Mouse (Mus musculus) heart, embryonic 13.5 days (tissue): ENCODE results near the gene Cdk17. TPM values are rescaled to one million over a fixed set of nuclear protein-coding genes. Genes with fewer than 3 reads are reported as not detected.
A peak's percentile ranks its signal among the peaks of the same experiment; 100 is the strongest.

Experiments used
- ATAC-seq: fragments of 200-750 bp; cut with Nextera tagmentation; 2 replicates; pipeline ENCODE4 v1.8.0; 2017; ENCODE audit warnings: moderate TSS enrichment; ENCODE audit not compliant: insufficient number of reproducible peaks, low FRiP score, low TSS enrichment; ENCODE audit errors: extremely low read depth
- H3K27ac ChIP-seq: fragments of 300-500 bp; sonication (generic); replicated peaks from 2 replicates; pipeline ENCODE4 v1.5.1; 2015; ENCODE audit warnings: moderate library complexity, mild to moderate bottlenecking, inconsistent platforms
- H3K27me3 ChIP-seq: fragments of 300-500 bp; sonication (generic); replicated peaks from 2 replicates; pipeline ENCODE4 v1.6.1; 2015; ENCODE audit warnings: mild to moderate bottlenecking, inconsistent platforms
- H3K36me3 ChIP-seq: fragments of 300-500 bp; sonication (generic); 2 replicates; pipeline ENCODE4 v1.6.1; 2015; ENCODE audit warnings: mild to moderate bottlenecking, inconsistent platforms
- H3K4me1 ChIP-seq: fragments of 300-500 bp; sonication (generic); 2 replicates; pipeline ENCODE4 v1.6.1; 2015; ENCODE audit warnings: inconsistent platforms
- H3K4me2 ChIP-seq: fragments of 300-500 bp; sonication (generic); 2 replicates; pipeline ENCODE4 v1.6.1; 2015; ENCODE audit warnings: inconsistent platforms, mild to moderate bottlenecking, moderate library complexity
- H3K4me3 ChIP-seq: fragments of 300-500 bp; sonication (generic); 2 replicates; pipeline ENCODE4 v1.5.1; 2015; ENCODE audit warnings: moderate library complexity, mild to moderate bottlenecking, inconsistent platforms
- H3K9ac ChIP-seq: fragments of 300-500 bp; sonication (generic); 2 replicates; pipeline ENCODE4 v1.6.1; 2015; ENCODE audit warnings: inconsistent platforms, mild to moderate bottlenecking, moderate library complexity
- H3K9me3 ChIP-seq: fragments of 300-500 bp; sonication (generic); 2 replicates; pipeline ENCODE4 v1.6.1; 2016; ENCODE audit warnings: inconsistent platforms
- WGBS: fragments of 180-500 bp; shearing (Covaris S2); methylation state at CpG from one replicate; pipeline ENCODE4 v1.1.7; 2015; ENCODE audit warnings: mixed read lengths; 5-methylcytosine and 5-hydroxymethylcytosine counted together
- polyA plus RNA-seq: library from polyadenylated mRNA; unstranded; fragments of >200 nt; fragmentation: Nextera tagmentation; extraction: Ambion mirVana; gene quantifications from 2 replicates; pipeline ENCODE4 v1.2.1, GENCODE M21; 2015

The Cdk17 gene
- polyA plus RNA-seq, 1 experiment from 2014 or later = 15.0 TPM

- Histone ChIP-seq H3K4me3 (no peak overlapping the region), H3K9me3 (no peaks in the 10 kb centered on the region), H3K36me3 (peaks cover 11% of the 10 kb centered on the region), H3K4me2 (peak overlapping the region; percentile 51), H3K27ac (peak overlapping the region; percentile 84), H3K9ac (no peak overlapping the region), H3K27me3 (no peaks in the 10 kb centered on the region), H3K4me1 (peaks cover 55% of the 10 kb centered on the region)
- no peak for ATAC-seq
- 43% methylated on average over 5 of the region's 5 CpGs for WGBS
Measured at GRCm38 (mm10) chr10:93177471-93177870, 16.8 kb downstream of the Cdk17 start.

- ATAC-seq = no peak
- Histone ChIP-seq H3K4me1 (peaks cover 55% of the 10 kb centered on the region), H3K4me3 (no peak overlapping the region), H3K27ac (peak overlapping the region; percentile 84), H3K9ac (no peak overlapping the region), H3K27me3 (no peaks in the 10 kb centered on the region), H3K36me3 (peaks cover 9% of the 10 kb centered on the region), H3K9me3 (no peaks in the 10 kb centered on the region), H3K4me2 (peak overlapping the region; percentile 51)
- 38% methylated on average over 4 of the region's 4 CpGs for WGBS
Measured at GRCm38 (mm10) chr10:93177874-93178273, 17.2 kb downstream of the Cdk17 start.

GRCm38 (mm10) chr10:93178662-93179061, 18.0 kb downstream of the Cdk17 start:
- Histone ChIP-seq H3K9ac (no peak overlapping the region), H3K27me3 (no peaks in the 10 kb centered on the region), H3K27ac (no peak overlapping the region), H3K4me3 (no peak overlapping the region), H3K4me1 (peaks cover 57% of the 10 kb centered on the region), H3K36me3 (peaks cover under 1% of the 10 kb centered on the region), H3K9me3 (no peaks in the 10 kb centered on the region), H3K4me2 (no peak overlapping the region)
- no peak for ATAC-seq
- 94% methylated on average over 5 of the region's 5 CpGs for WGBS

GRCm38 (mm10) chr10:93179669-93180460, 19.2 kb downstream of the Cdk17 start:
- Histone ChIP-seq H3K4me3 (no peak overlapping the region), H3K36me3 (no peaks in the 10 kb centered on the region), H3K4me1 (peaks cover 55% of the 10 kb centered on the region), H3K9ac (no peak overlapping the region), H3K9me3 (no peaks in the 10 kb centered on the region), H3K4me2 (no peak overlapping the region), H3K27me3 (no peaks in the 10 kb centered on the region), H3K27ac (no peak overlapping the region)
- no peak for ATAC-seq
- 84% methylated on average over 11 of the region's 11 CpGs for WGBS

- H3K4me1 ChIP-seq = peaks cover 48% of the 10 kb centered on the region
- no peak for ATAC-seq
- no peaks in the 10 kb centered on the region for H3K36me3 ChIP-seq
- 85% methylated on average over 8 of the region's 8 CpGs for WGBS
- no peak overlapping the region for H3K27ac ChIP-seq
- H3K9me3 ChIP-seq = no peaks in the 10 kb centered on the region
- no peak overlapping the region for H3K4me2 ChIP-seq
- H3K4me3 ChIP-seq = no peak overlapping the region
- H3K27me3 ChIP-seq = no peaks in the 10 kb centered on the region
- no peak overlapping the region for H3K9ac ChIP-seq
Measured at GRCm38 (mm10) chr10:93184351-93184976, 23.8 kb downstream of the Cdk17 start.

GRCm38 (mm10) chr10:93188440-93188999, 27.8 kb downstream of the Cdk17 start:
- H3K4me2 ChIP-seq = no peak overlapping the region

GRCm38 (mm10) chr10:93190475-93191262, 30.0 kb downstream of the Cdk17 start:
- 61% methylated on average over 8 of the region's 8 CpGs for WGBS
- H3K4me3 ChIP-seq = no peak overlapping the region
- no peaks in the 10 kb centered on the region for H3K9me3 ChIP-seq
- ATAC-seq = peak; percentile 52
- no peak overlapping the region for H3K4me2 ChIP-seq
- H3K36me3 ChIP-seq = no peaks in the 10 kb centered on the region; the same call in 1 of the 2 replicates
- H3K27ac ChIP-seq = peak overlapping the region; percentile 49
- peaks cover 63% of the 10 kb centered on the region for H3K4me1 ChIP-seq
- H3K27me3 ChIP-seq = no peaks in the 10 kb centered on the region
- no peak overlapping the region for H3K9ac ChIP-seq

More at GRCm38 (mm10) chr10:93188440-93188999, 27.8 kb downstream of the Cdk17 start:
- H3K4me1 ChIP-seq = peaks cover 53% of the 10 kb centered on the region
- 72% methylated on average over 10 of the region's 10 CpGs for WGBS
- ATAC-seq = no peak
- H3K27me3 ChIP-seq = no peaks in the 10 kb centered on the region
- H3K27ac ChIP-seq = no peak overlapping the region
- H3K4me3 ChIP-seq = no peak overlapping the region
- no peak overlapping the region for H3K9ac ChIP-seq
- no peaks in the 10 kb centered on the region; the same call in 1 of the 2 replicates for H3K36me3 ChIP-seq
- no peaks in the 10 kb centered on the region for H3K9me3 ChIP-seq

- Histone ChIP-seq H3K27ac (no peak overlapping the region), H3K36me3 (peaks cover 15% of the 10 kb centered on the region), H3K9me3 (no peaks in the 10 kb centered on the region), H3K4me2 (no peak overlapping the region), H3K4me1 (peaks cover 41% of the 10 kb centered on the region), H3K27me3 (no peaks in the 10 kb centered on the region), H3K4me3 (no peak overlapping the region), H3K9ac (no peak overlapping the region)
- ATAC-seq = no peak
- 96% methylated on average over 6 of the region's 6 CpGs for WGBS
Measured at GRCm38 (mm10) chr10:93197092-93197491, 36.4 kb downstream of the Cdk17 start.

GRCm38 (mm10) chr10:93198958-93199357, 38.3 kb downstream of the Cdk17 start:
- H3K9ac ChIP-seq = no peak overlapping the region
- peaks cover 15% of the 10 kb centered on the region for H3K36me3 ChIP-seq
- 82% methylated on average over 3 of the region's 3 CpGs for WGBS
- no peaks in the 10 kb centered on the region for H3K27me3 ChIP-seq
- no peak overlapping the region for H3K4me2 ChIP-seq
- H3K4me1 ChIP-seq = peaks cover 31% of the 10 kb centered on the region
- no peak overlapping the region for H3K4me3 ChIP-seq
- no peak for ATAC-seq
- H3K27ac ChIP-seq = no peak overlapping the region
- no peaks in the 10 kb centered on the region for H3K9me3 ChIP-seq

- Histone ChIP-seq H3K4me1 (peaks cover 20% of the 10 kb centered on the region), H3K36me3 (peaks cover 15% of the 10 kb centered on the region), H3K9me3 (no peaks in the 10 kb centered on the region), H3K4me3 (no peak overlapping the region), H3K4me2 (no peak overlapping the region), H3K27me3 (no peaks in the 10 kb centered on the region), H3K27ac (no peak overlapping the region), H3K9ac (no peak overlapping the region)
- WGBS = 83% methylated on average over 6 of the region's 6 CpGs
- ATAC-seq = no peak
Measured at GRCm38 (mm10) chr10:93201846-93202458, 41.3 kb downstream of the Cdk17 start.
